Mouse (Mus musculus): Measurements from ENCODE around the gene Ube4b.

Ube4b gene

DNA sequence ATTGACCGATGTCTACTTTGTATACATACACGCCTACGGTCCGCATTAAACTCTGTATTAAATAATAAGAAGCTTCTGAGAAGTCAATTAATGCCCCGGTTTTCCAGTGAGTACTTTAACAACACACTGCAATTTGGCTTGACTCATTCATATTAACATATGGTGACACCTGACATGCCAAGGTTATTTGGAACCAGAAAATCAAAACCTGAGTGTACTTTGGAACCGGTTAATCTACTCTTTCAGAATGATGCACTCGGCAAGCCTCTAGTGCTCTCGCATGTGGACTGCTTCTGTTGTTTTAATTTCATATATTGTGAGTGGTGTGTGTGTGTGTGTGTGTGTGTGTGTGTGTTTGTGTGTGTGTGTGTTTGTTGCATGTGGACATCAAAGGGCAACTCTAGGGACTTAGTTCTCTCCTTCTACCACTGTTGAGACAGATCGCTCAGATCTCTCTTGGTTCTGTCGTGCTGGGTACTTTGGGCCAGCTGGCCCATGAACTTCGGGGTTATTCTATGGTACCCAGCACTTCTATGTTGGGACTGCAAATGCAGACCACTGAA lies 112.2 kb downstream of the Ube4b start:
- in situ Hi-C loops (cut with MboI; ENCODE audit: unreplicated experiment in 2 of 2): loop anchor here in 1 of 2 experiments (10.0 kb wide), 2 partner anchors 170 to 230 kb away; no protein-coding TSS in a partner anchor

DNA sequence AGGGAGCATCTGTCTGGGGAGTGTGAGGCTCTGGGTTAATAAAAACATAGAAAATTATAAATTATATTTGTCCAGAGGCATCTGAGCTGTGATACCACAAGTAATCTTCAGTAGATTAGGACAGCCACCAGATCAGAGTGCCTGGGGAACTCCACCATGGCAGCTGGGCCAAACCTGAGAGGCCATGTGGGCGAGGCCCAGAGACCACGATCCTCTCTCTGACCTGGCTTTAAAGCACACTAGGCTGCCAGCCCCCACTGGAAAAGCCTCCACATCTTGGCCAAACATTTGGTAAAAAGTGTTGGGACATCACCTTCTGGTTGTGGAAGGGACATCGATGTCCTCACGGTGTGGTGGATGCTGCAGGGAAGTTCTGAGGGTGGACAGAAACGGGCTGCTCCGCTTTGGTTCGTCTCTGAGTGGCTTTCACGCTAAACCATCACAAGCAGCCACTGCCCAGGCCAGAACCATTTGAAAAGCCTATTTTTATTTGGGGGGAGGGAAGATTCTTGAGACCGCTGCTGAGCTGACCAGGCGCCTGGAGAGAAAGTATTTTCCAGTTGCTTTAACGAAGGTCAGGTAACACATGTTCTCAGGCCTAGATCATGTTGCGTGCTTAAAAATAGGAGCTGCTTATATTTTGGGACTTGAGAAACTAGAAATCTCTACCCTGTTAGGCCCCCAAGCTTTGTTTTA lies 112.8 kb downstream of the Ube4b start:
- in situ Hi-C loops (cut with MboI; ENCODE audit: unreplicated experiment in 2 of 2): loop anchor here in 1 of 2 experiments (10.0 kb wide), 2 partner anchors 169 to 229 kb away; no protein-coding TSS in a partner anchor

DNA sequence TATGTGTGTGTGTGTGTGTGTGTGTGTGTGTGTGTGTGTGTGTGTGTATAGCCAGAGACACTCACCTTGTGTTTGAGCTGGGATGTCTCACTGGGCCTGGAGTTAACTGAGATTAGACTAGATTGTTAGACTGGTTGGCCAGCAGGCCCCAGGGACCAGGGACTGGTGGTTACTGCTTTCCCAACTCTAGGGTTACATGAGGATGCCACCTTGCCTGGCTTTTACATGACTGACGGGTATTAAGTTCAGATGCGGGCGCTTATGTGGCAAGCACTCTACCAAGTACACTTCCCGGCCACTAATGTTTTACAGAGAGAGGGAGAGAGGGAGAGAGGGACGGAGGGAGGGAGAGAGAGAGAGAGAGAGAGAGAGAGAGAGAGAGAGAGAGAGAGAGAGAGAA lies 114.6 kb downstream of the Ube4b start:
- in situ Hi-C loops (cut with MboI; ENCODE audit: unreplicated experiment in 2 of 2): loop anchor here in 1 of 2 experiments (10.0 kb wide), 2 partner anchors 167 to 227 kb away; no protein-coding TSS in a partner anchor

DNA sequence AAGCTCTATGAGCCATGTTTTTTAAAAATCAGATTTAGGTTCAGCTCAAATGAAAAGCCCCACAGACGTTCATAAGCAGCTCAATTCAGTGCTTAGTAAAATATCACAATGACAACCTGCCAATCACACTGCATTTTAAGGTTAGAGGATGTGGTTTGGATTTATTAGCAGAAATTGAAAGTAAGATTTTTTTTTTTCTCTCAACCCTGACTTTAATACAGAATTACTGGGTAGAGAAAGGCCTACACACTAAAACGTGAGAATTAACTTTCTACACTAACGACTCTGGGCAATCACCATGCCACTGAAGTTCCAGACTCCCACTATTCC lies 118.1 kb downstream of the Ube4b start:
- in situ Hi-C loops (cut with MboI; ENCODE audit: unreplicated experiment in 2 of 2): loop anchor here in 1 of 2 experiments (10.0 kb wide), 1 partner anchor 164 kb away; no protein-coding TSS in a partner anchor

DNA sequence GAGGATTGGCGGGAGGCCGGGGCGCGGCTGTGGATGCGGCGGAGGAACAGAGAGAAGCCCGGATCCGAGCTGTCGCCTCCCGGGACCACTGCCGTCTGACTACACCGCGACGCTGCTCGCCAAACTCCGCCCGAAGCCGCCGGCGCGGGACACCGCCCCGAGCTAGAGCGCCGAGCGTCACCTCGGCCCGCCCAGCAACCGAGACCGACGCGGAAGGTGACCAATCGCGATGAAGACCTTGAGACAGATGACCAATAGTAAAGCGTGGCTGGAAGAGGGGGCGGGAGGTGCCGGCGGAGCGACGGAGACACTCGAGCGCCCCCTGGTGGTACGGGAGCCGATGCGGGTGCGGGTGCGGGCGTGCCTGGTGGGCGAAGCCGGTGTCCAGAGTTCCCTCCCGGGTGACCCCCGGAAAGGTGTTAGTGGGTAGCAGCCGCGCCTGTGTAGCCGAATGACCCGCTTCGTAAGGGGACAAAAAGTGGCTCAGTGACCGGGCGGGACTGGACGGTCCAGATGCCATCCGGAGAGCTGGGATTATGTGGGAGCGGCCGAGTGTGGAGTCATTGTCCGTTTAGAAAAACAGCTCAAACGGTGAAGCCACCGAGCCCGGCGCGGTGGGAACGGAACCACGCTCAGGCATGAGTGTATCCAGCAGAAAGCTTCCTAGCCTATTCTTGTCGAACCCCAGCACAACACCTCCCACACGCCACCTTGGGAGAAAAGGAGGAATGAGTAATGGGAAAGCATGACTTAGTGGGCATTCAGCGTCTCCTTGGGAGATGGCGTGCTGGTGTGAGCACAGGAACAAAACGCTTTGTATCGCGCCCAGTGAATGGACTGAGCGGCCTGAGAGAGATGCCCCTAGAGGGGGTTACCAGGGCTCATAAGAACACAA lies 118.7 kb downstream of the Ube4b start, which contains the start of gene Kif1b:
Gene Kif1b (minus strand): TSS at position 98 of the 895 bp plus-strand sequence.
- in situ Hi-C loops (cut with MboI; ENCODE audit: unreplicated experiment in 2 of 2): loop anchor here in 1 of 2 experiments (10.0 kb wide), 1 partner anchor 163 kb away; no protein-coding TSS in a partner anchor

DNA sequence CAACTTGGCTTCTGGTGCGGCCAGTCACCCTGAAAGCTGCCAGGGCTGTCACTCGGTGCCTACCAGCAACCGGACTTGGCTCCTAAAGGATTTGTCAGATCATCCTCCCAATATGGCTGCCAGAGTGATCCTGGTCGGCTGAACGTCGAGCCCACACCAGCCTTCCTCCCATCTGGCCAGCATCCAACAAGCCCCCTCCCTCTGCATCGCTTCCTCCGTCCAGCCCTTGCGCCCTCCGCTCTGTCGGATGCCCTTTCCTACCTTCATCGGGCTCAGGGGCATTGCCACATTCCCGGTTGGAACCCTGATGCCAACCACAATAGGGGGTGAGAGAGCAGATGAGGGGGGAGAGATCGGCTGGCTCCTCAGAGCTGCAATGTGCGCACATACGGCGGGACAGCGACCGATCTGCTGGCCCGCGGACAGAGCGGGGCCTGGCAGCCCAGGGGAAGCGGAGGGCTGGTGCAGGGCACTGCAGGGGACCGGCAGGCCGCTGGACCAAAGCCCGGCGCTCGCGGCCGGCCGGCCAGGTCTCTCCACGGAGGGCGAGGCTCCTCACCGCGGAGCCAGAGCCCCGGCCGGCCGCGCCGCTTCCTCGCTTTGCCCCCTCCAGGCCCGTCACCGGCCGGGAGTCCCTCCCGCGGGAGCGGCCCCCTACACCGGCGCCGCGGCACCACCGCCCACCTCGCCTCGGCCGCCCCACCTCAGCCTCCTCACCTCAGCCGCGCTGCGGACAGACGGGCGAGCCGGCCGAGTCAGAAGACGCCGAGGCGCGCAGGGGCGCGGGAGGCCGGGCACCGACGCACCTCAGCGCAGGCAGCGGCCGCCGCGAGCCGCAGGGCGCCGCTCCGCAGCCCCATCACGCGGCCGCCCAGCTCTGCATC lies 119.6 kb downstream of the Ube4b start:
- in situ Hi-C loops (cut with MboI; ENCODE audit: unreplicated experiment in 2 of 2): loop anchor here in 1 of 2 experiments (10.0 kb wide), 1 partner anchor 162 kb away; no protein-coding TSS in a partner anchor

DNA sequence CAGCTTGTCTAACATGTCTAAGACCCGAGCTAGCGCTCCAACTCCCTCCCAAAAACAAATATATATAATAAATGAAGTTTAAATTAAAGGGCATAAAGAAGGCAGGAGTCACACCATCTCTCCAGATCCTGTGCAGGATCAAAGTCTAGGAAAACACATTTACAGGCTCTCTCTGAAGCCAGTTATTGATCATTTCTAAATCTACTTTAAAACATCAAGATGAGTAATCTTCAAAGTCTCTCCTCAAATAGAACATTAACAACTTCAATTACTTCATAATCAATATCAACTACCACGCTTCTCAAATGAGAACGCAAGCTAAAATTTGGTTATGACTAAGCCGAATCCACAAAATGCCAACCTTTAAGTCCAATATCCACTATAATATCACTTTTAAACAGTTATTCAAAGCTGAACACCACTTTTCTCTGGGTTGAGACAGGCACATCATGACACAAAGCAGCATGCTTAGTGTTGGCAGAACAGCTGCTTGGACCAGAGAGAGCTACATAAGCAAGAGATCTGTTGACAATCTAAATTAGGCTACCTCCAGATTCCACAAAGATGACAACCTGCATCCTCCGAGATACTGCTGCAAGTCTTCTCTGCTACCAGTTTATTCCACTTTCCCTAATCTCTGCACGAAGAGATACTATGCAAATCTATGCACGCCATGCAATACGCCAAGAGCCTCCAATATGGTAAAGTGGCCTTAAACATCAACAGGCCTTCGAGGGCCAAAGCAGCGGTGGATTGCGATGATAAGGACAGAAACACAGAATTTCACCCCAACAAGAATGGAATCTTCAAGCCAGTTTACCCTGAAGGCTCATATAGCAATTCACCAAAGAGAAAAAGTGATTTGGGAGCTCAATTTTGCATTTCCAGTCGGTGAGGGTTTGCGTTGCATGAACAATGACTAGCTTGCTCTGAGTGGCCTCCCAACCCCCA lies 120.5 kb downstream of the Ube4b start:
- in situ Hi-C loops (cut with MboI; ENCODE audit: unreplicated experiment in 2 of 2): loop anchor here in 1 of 2 experiments (10.0 kb wide), 1 partner anchor 161 kb away; no protein-coding TSS in a partner anchor

DNA sequence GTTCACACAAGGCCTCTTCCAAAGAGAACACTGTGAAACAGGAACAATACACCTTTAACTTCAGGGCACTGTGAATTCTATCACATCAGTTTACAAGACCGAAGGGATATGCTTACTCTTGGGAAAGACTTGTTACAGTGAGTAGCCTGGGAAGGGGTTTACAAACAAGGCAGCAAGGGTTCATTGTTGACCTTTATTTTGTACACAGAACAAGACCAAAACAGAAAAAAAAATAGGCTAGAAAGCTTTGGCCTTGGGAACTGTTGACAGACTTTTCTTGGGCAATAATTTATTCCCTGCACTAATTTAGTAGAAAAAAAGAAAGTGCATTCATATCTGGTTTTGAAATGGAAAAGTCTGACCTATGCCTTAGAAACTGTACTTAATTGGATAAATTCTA lies 122.1 kb downstream of the Ube4b start:
- in situ Hi-C loops (cut with MboI; ENCODE audit: unreplicated experiment in 2 of 2): loop anchor here in 1 of 2 experiments (10.0 kb wide), 1 partner anchor 160 kb away; no protein-coding TSS in a partner anchor

DNA sequence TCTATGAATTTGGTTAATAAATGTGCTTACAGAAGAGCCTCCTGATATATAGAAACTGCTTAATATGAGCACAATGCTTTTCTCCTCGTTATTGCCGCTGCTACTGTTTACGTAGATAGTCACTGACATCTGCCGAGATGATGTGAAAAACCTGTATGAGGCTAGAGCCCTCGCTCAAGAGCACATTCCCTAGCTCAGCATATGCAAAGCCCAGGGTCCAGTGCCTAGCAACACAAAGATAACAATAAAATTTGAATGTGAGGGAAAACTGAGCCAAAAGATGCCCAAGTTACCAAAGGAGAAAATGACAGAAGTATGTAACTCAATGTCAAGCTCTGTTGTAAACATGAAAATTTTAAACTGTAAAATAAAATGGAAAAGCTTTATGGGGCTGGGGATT lies 123.0 kb downstream of the Ube4b start:
- in situ Hi-C loops (cut with MboI; ENCODE audit: unreplicated experiment in 2 of 2): loop anchor here in 1 of 2 experiments (10.0 kb wide), 1 partner anchor 159 kb away; no protein-coding TSS in a partner anchor

DNA sequence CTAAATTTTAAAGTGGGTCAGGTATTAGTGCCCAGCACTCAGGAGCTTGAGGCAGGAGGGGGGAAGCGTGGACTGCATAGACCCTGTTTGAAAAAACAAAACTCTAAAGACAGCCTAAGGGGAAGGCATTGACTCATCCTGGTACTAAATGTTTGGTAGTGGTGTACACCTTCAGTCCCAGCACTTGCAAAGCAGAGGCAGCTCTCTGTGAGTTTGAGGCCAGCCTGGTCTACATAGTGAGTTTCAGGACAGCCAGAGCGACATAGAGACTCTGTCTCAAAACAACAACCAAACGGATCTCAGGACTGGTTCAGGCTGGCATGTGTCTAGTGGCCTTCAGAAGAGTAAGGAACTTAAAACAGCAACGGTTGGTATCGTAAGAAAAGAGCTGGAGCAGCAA lies 123.8 kb downstream of the Ube4b start:
- in situ Hi-C loops (cut with MboI; ENCODE audit: unreplicated experiment in 2 of 2): loop anchor here in 1 of 2 experiments (10.0 kb wide), 1 partner anchor 158 kb away; no protein-coding TSS in a partner anchor

DNA sequence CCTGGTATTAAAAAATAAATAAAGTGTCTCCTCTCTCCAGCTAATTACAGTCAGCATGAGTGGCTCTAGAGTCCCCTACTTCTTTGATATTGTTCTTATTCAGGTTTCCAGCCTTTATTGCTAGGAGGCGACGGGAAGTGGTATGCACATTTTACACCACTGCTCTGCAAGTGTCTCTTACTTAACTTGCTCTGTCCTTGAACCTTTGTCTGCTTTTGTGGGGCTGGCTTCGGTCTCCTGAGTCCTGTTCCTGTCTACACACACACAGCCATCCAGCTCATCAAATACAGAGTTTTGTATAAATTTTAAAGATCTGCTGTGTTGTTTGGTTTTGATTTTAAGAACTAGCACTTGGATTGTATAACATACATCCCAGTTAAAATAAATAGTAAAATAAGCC lies 124.4 kb downstream of the Ube4b start:
- in situ Hi-C loops (cut with MboI; ENCODE audit: unreplicated experiment in 2 of 2): loop anchor here in 1 of 2 experiments (10.0 kb wide), 1 partner anchor 157 kb away; no protein-coding TSS in a partner anchor

DNA sequence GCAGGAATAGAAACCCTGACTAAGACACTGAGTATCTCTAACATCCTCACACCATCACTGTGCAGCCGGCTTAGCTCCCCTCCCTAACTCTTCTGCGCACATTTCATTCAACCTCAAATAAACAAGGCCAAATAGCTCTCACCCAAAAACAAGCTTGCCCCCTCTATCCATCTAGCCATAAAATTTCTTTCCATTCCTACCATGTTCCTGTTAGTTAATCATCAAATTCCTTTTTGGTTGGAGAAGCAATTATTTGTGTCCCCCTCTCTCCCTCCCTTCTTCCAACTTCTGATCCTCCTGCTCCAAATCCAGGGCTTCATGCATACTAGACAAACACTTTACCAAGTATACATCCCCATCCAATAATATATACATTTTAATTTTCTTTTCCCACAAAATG lies 130.0 kb downstream of the Ube4b start:
- in situ Hi-C loops (cut with MboI; ENCODE audit: unreplicated experiment in 2 of 2): no loop called here

DNA sequence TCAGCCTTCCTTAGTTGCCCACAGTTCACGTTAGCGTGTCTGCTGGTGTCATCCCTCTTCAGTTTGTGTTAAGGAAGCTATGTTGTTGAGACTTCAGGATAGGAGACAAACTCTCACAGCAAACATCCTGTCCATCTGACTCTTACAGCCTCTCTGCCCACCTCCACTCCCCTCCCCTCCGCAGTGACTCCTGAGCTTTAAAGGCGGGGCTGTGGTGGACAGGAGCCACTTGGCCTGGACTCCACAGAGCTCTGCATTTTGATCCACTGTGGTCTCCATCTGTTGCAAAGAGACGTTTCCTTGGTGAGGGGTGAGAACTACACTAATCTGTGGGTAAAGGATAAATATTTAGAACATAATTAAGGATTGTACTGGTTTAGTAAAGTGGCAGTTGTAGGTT lies 133.6 kb downstream of the Ube4b start:
- in situ Hi-C loops (cut with MboI; ENCODE audit: unreplicated experiment in 2 of 2): no loop called here

DNA sequence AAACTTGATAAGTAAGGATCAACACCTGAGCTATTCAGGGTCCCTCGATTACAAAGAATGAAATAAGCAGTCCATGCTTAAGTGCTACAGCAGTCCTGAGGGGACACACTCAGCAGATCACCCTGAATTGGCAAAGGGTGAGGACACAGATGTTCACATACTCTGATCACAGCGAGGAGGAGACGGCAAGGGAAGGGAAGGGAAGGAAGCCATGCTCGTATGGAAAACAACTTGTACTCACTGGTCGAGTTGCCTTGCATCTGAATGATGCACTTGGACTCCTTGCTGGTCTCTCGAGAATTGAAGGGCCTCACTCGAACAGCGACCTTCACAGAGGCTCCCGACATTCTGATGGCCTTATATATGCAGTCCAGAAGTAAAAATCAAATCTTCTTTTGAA lies 135.5 kb downstream of the Ube4b start:
- in situ Hi-C loops (cut with MboI; ENCODE audit: unreplicated experiment in 2 of 2): no loop called here

DNA sequence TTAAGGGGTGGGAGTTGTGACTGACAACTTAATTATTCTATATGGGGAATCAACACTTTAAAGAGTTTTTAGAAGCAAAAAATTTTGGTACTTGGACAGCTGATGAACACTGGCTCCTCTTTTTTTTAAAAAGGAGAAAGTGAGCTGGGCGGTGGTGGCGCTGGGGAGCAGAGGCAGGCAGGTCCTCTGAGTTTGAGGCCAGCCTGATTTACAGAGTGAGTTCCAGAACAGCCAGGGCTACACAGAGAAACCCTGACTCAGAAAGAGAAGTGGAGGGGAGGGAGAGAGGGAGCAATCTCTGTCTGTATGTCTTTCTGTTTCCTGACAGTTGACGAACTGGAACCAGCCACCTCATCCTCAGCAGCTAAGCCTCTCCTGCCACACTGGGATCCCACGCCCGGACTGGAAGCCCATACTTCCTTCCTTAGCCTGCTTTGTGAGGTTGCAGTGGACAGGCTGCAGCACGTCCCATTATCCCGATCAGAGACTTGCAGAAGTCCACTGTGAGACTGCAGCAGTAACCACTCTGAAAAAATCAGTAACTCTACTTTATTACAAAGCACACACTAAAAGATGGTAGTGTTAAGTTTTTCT lies 136.3 kb downstream of the Ube4b start:
- in situ Hi-C loops (cut with MboI; ENCODE audit: unreplicated experiment in 2 of 2): no loop called here

DNA sequence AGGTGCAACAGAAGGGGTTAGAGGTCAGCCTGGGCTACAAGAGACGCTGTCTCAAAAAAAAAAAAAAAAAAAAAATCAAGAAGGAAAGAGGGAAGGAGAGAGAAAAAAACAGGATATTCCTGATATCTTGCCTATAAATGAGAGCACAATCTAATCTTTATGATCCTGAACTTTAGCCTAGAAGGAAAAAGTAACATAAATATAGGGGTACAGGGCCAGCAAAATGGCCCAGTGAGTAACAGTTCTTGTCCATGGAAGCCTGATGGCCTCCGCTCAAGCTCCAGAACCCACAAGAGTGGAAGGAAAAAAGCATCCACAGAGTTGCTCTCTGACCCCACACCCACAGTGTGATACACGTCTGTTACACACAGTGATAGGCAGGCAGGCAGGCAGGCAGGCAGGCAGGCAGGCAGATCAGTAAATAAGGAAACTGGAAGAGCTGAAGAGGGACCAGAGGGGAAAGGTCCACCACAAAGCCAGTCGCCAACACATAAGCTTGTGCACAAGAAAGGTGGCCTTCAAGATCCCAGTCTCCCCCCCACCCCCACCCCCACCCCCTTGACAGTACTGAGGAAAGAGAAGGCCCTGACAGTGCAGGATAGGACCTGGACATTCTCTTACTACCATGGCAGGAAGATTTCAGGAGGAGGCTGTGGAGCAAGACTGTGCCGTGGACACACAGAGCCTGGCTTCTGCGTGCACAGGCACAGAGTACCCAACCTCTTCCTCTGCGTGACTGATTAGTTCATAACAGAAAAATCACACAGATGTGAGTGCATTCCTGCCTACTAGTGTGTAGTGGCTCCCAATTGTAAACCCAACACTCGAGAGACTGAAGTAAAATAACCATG lies 140.0 kb downstream of the Ube4b start:
- in situ Hi-C loops (cut with MboI; ENCODE audit: unreplicated experiment in 2 of 2): no loop called here

DNA sequence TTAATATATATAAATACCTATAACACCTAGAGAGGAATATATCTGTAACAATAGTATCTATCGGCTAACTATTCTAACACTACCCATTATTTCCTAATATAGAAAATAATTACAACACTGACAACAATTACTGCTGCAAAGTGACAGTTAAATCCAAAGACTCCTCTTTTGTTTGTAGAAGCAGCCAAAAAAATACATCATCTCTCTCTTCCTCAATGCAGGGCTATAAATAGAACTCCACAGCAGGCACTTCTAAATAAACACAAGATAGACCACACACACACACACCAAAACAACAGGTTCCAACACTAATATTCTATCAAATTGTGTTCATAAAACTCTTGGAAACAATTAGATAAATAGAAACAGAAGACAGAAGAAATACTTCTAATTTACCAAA lies 140.9 kb downstream of the Ube4b start:
- in situ Hi-C loops (cut with MboI; ENCODE audit: unreplicated experiment in 2 of 2): no loop called here

All from v-Abl transformed pro-B cells (cell line).